Mouse (Mus musculus): ENCODE measurements around the gene Pdk2.

- TF ChIP-seq POLR2A (IDR thresholded peaks at IDR 0.05; ENCODE audit: borderline replicate concordance, insufficient read depth, low read length) (no peak), CTCF (IDR thresholded peaks at IDR 0.05; ENCODE audit: borderline replicate concordance, insufficient read depth, low read depth, low read length) (no peak)
Observed at GRCm38 (mm10) chr11:94992480-94992753, 48.7 kb downstream of the Pdk2 start.

All from cerebellum, adult 2 months (tissue).